ENCODE assay signal across 8 mouse cellular contexts in the genomic region with DNA sequence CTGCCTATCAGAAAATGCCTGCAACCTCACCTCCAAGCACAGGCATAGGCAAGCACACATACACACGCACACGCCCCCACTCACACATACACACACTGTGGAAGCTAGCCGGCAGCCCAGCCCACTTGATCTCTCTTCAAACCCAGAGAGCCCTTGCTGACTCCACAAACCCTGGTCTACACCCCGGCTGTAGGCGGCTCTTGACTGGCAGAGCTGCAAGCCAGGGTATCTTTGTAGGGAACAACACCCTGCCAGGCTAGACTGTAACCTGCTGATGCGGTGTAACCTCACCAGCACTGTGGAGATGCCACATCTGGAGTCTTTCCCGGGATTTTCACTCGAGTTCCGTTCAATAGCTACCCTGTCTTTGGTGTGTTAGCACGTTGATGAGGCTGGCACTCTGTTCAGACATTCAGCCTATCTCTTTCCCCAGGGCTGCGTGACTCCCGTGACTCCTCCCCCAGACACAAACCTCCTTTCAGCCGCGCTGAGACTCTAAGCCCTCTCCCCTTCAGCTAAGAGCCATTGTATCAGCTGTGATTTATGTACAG.
DNase-seq lines count a peak whose midpoint lies in the region; ATAC-seq and TF ChIP-seq lines count a peak whose summit lies in the region.
"Had no signal": no experiment of that assay in that cellular context is flagged by ENCODE, and none has a peak within 500 bp of the region (broad histone marks: within the 10 kb centered on the region; RNA-seq: fewer than 3 reads in every experiment).

No protein-coding gene starts in this region.

- no peaks in the 10 kb centered on the region for H3K36me3 ChIP-seq in midbrain, embryonic 13.5 days

- peak; percentile 87 for ATAC-seq in midbrain, embryonic 13.5 days

- no peaks in the 10 kb centered on the region for H3K9me3 ChIP-seq in midbrain, embryonic 13.5 days

- 0 out of 2 replicates have a peak, but pooled peaks cover 6% of the 10 kb centered on the region for H3K27me3 ChIP-seq in midbrain, embryonic 13.5 days

- H3K4me1 ChIP-seq in midbrain, embryonic 13.5 days (replicated peaks): peaks cover 72% of the 10 kb centered on the region

- peak overlapping the region; percentile 93 for H3K27ac ChIP-seq in midbrain, embryonic 13.5 days
- no peak overlapping the region for H3K27ac ChIP-seq in gastrocnemius, adult 2 months
- H3K27ac ChIP-seq: macrophage had no signal

- no peak for TF ChIP-seq CTCF in gastrocnemius, adult 2 months (IDR thresholded peaks at IDR 0.05)

- intact Hi-C loops in gastrocnemius, adult 2 months (cut with DNase I): no loop called here

- DNase-seq in Muller cell, postnatal 12 days (ENCODE audit: inconsistent ontology term): peak; percentile 30
- peak; percentile 86 for DNase-seq in brain, adult 2 months (ENCODE audit: low read depth, low spot score)
- peak; percentile 28 to 50 for DNase-seq in frontal cortex, postnatal 25 days (ENCODE audit: low spot score in 2 of 2)
- DNase-seq in layer of hippocampus, postnatal 10 days (ENCODE audit: low spot score in 2 of 2): peak; percentile 49 to 63
- DNase-seq in testis, postnatal 14 days (ENCODE audit: low spot score): peak; percentile 27
- DNase-seq in gastrocnemius, adult 2 months: no peak

- H3K4me3 ChIP-seq in midbrain, embryonic 13.5 days (replicated peaks): peak overlapping the region; percentile 32
- H3K4me3 ChIP-seq in gastrocnemius, adult 2 months: no peak overlapping the region

- peak overlapping the region; percentile 69 for H3K9ac ChIP-seq in midbrain, embryonic 13.5 days (replicated peaks)

- 4% methylated on average over 14 of the region's 14 CpGs for WGBS in midbrain, embryonic 13.5 days

- peak overlapping the region; percentile 53 for H3K4me2 ChIP-seq in midbrain, embryonic 13.5 days (replicated peaks)
